In the genomic region with DNA sequence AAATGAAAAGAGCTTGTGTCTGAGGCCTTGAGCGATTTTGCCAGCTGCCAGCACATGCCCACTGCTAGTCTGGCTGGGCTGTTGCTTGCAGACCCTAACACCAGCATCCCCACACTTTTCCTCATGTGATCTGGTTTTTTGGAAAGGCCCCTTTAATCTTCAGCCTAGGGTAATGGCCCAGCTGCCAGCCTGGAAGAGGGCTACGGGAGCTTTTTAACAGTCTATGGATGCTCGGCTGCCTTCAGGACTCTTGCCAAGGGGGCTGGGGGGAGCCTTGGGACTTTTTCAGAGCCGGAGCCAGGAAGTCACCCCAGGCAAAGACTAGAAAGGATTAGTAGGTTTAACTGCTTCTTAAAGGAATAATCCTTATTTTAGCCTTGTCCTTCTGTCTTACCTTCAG, we compare ENCODE assay signal across 15 mouse cellular contexts. TPM values are rescaled to one million over a fixed set of nuclear protein-coding genes. Genes with fewer than 3 reads are reported as not detected.
DNase-seq lines count a peak whose midpoint lies in the region; ATAC-seq and TF ChIP-seq lines count a peak whose summit lies in the region.
"Had no signal": no experiment of that assay in that cellular context is flagged by ENCODE, and none has a peak within 500 bp of the region (broad histone marks: within the 10 kb centered on the region; RNA-seq: fewer than 3 reads in every experiment).

No protein-coding gene starts in this region.

- H3K79me2 ChIP-seq in CH12.LX (replicated peaks; ENCODE audit: control insufficient read depth, extremely low read depth, insufficient read depth, poor library complexity, severe bottlenecking) = no peaks in the 10 kb centered on the region

- H3K27ac ChIP-seq in CH12.LX (ENCODE audit: insufficient read depth, low read depth) = no peak overlapping the region
- H3K27ac ChIP-seq in forebrain, embryonic 14.5 days (ENCODE audit: low read depth, low read length) = peak overlapping the region; percentile 44; the same call in 1 of the 2 replicates
- peak overlapping the region; percentile 46; the same call in 1 of the 2 replicates for H3K27ac ChIP-seq in limb, embryonic 12.5 days

- TF ChIP-seq POLR2A in CH12.LX (IDR thresholded peaks at IDR 0.05; ENCODE audit: low read depth, low read length) = no peak

- 0 out of 4 replicates have a peak, but pooled peaks cover 0 to 4% of the 10 kb centered on the region in 2 experiments for H3K4me1 ChIP-seq in CH12.LX (ENCODE audit: control insufficient read depth in 1 of 2, insufficient read depth in 2 of 2)
- H3K4me1 ChIP-seq in forebrain, embryonic 14.5 days (ENCODE audit: control insufficient read depth, insufficient read depth, low read length) = peaks cover 6% of the 10 kb centered on the region; the same call in 1 of the 2 replicates
- H3K4me1 ChIP-seq in limb, embryonic 12.5 days (replicated peaks) = peaks cover 13% of the 10 kb centered on the region

- peaks cover 64% of the 10 kb centered on the region for H3K27me3 ChIP-seq in CH12.LX (replicated peaks)
- H3K27me3 ChIP-seq in forebrain, embryonic 14.5 days (replicated peaks; ENCODE audit: control insufficient read depth, insufficient read depth, low read length) = peaks cover 4% of the 10 kb centered on the region; the same call in 1 of the 2 replicates
- peaks cover 28% of the 10 kb centered on the region for H3K27me3 ChIP-seq in limb, embryonic 12.5 days

- H3K4me3 ChIP-seq in CH12.LX (replicated peaks in 1 of 3; ENCODE audit: low read depth in 2 of 3, low read length in 2 of 3, poor library complexity in 1 of 3) = no peak overlapping the region
- H3K4me3 ChIP-seq in forebrain, embryonic 14.5 days (ENCODE audit: low read depth, low read length) = no peak overlapping the region
- no peak overlapping the region for H3K4me3 ChIP-seq in limb, embryonic 12.5 days (replicated peaks)

- no peak for TF ChIP-seq EP300 in CH12.LX (IDR thresholded peaks at IDR 0.05; ENCODE audit: low read length)

- no peak for TF ChIP-seq RAD21 in CH12.LX (IDR thresholded peaks at IDR 0.05; ENCODE audit: low read depth, low read length)

- 0 out of 2 replicates have a peak overlapping the region, but pooled peaks have one; percentile 14 for H3K4me2 ChIP-seq in CH12.LX (ENCODE audit: insufficient read depth, low read depth, poor library complexity, severe bottlenecking)
- H3K4me2 ChIP-seq in forebrain, embryonic 14.5 days (ENCODE audit: low read length) = no peak overlapping the region
- peak overlapping the region; percentile 22; the same call in 1 of the 2 replicates for H3K4me2 ChIP-seq in limb, embryonic 12.5 days
- H3K4me2 ChIP-seq: lung, embryonic 14.5 days had no signal

- 21% methylated on average over 4 of the region's 4 CpGs for WGBS in forebrain, embryonic 14.5 days
- WGBS in limb, embryonic 12.5 days = 23% methylated on average over 4 of the region's 4 CpGs

- no peaks in the 10 kb centered on the region for H3K9me3 ChIP-seq in CH12.LX (replicated peaks; ENCODE audit: low read length)
- H3K9me3 ChIP-seq in forebrain, embryonic 14.5 days (replicated peaks; ENCODE audit: control insufficient read depth, low read length) = no peaks in the 10 kb centered on the region
- H3K9me3 ChIP-seq in limb, embryonic 12.5 days = no peaks in the 10 kb centered on the region

- no peak overlapping the region for H3K9ac ChIP-seq in CH12.LX (ENCODE audit: insufficient read depth, low read depth)
- H3K9ac ChIP-seq in forebrain, embryonic 14.5 days (ENCODE audit: low read length) = peak overlapping the region; percentile 29; the same call in 1 of the 2 replicates
- no peak overlapping the region for H3K9ac ChIP-seq in limb, embryonic 12.5 days (replicated peaks)
- H3K9ac ChIP-seq: lung, embryonic 14.5 days had no signal

- no peaks in the 10 kb centered on the region for H3K36me3 ChIP-seq in CH12.LX (replicated peaks in 1 of 2; ENCODE audit: control insufficient read depth in 1 of 2, insufficient read depth in 1 of 2, low read length in 1 of 2)
- H3K36me3 ChIP-seq in forebrain, embryonic 14.5 days (ENCODE audit: control insufficient read depth, insufficient read depth, low read length) = no peaks in the 10 kb centered on the region
- H3K36me3 ChIP-seq in limb, embryonic 12.5 days = no peaks in the 10 kb centered on the region

- DNase-seq in cerebellum, postnatal 10 days = peak; percentile 82 to 89
- DNase-seq in cerebellum, adult 8-10 months = no peak
- no peak for DNase-seq in CH12.LX (ENCODE audit: extremely low read depth)
- peak; percentile 54 for DNase-seq in forebrain, embryonic 14.5 days (ENCODE audit: low spot score)
- DNase-seq in adrenal gland, postnatal 10 days = no peak
- no peak for DNase-seq in spleen, postnatal 36 days (ENCODE audit: low spot score in 2 of 2)
- no peak for DNase-seq in kidney, adult 8-10 months
- DNase-seq: cerebellum, adult 18-20 months; kidney, postnatal 25 days; lung, embryonic 14.5 days; right cerebral cortex, postnatal 4 days had no signal

- dilution Hi-C loops in CH12.LX (cut with MboI; ENCODE audit: extremely low pct_ligation_motif_present, extremely low pct_unique_long_range_greater_than_20kb, low sequenced_read_pairs) = no loop called here

- in situ Hi-C loops in CH12.LX (cut with MboI; ENCODE audit: low pct_ligation_motif_present, low pct_unique_long_range_greater_than_20kb, low sequenced_read_pairs) = no loop called here

- ATAC-seq in forebrain, embryonic 14.5 days = peak; percentile 57; the same call in 1 of the 2 replicates
- no peak for ATAC-seq in limb, embryonic 12.5 days (ENCODE audit: insufficient number of reproducible peaks, insufficient read depth, low FRiP score, low TSS enrichment, low read depth)
- ATAC-seq: intestine, embryonic 16.5 days had no signal

- TF ChIP-seq CTCF in CH12.LX (conservative IDR thresholded peaks at IDR 0.05 in 1 of 2, IDR thresholded peaks at IDR 0.05 in 1 of 2; ENCODE audit: low read depth in 2 of 2, low read length in 2 of 2) = no peak

TF ChIP-seq in CH12.LX, 34 proteins besides CTCF, POLR2A, EP300 and RAD21:
- TF ChIP-seq ETS1 (conservative IDR thresholded peaks at IDR 0.05; ENCODE audit: low read depth, low read length) (no peak), TBP (conservative IDR thresholded peaks at IDR 0.05; ENCODE audit: low read depth, low read length) (no peak)

RNA-seq across cellular contexts. Expression of gene 1110017D15Rik, which starts 3.8 kb away (rescaled TPM):
- total RNA-seq in CH12.LX (2012; rRNA removed) (not detected in 2 replicates), CH12.LX (2014; rRNA removed) (not detected in 2 replicates)
- polyA plus RNA-seq in CH12.LX (2012; ENCODE audit: insufficient read length, low read depth) = not detected in 2 replicates
- 10.5 and 11.1 TPM in 2 replicates for polyA plus RNA-seq in forebrain, embryonic 14.5 days (2014; fragmentation: Nextera tagmentation; extraction: Ambion mirVana)
- polyA plus RNA-seq in limb, embryonic 12.5 days (2016; fragmentation: Nextera tagmentation; extraction: Ambion mirVana) = 1.5 TPM in 2 replicates
- under 1 TPM in 1 of 2 experiments, not detected in 1; 0.45 TPM for total RNA-seq in adrenal gland, postnatal 10 days (2021)
- total RNA-seq: granulocyte monocyte progenitor cell, adult 5-6 weeks; megakaryocyte, adult 5-6 weeks had no signal

RNA-seq across cellular contexts. Expression of gene AI464131, which starts 10.4 kb away (rescaled TPM):
- total RNA-seq in CH12.LX (2012; rRNA removed) (0.04 TPM in 2 replicates), CH12.LX (2014; rRNA removed) (not detected in 2 replicates)
- 0.10 TPM in 1 of 2 replicates, not detected in the other for polyA plus RNA-seq in CH12.LX (2012; ENCODE audit: insufficient read length, low read depth)
- polyA plus RNA-seq in forebrain, embryonic 14.5 days (2014; fragmentation: Nextera tagmentation; extraction: Ambion mirVana) = 2.4 and 2.6 TPM in 2 replicates
- polyA plus RNA-seq in limb, embryonic 12.5 days (2016; fragmentation: Nextera tagmentation; extraction: Ambion mirVana) = 2.3 and 3.1 TPM in 2 replicates
- total RNA-seq in adrenal gland, postnatal 10 days (2021) = 10 to 100 TPM; 13.3 to 17.4 TPM
- total RNA-seq: granulocyte monocyte progenitor cell, adult 5-6 weeks had no signal

RNA-seq across cellular contexts. Expression of gene Nudt2, which starts 48.4 kb away (rescaled TPM):
- 26.5 and 27.9 TPM in 2 replicates for total RNA-seq in CH12.LX (2012; rRNA removed)
- 40.2 and 47.1 TPM in 2 replicates for total RNA-seq in CH12.LX (2014; rRNA removed)
- 21.7 and 23.2 TPM in 2 replicates for polyA plus RNA-seq in CH12.LX (2012; ENCODE audit: insufficient read length, low read depth)
- polyA plus RNA-seq in forebrain, embryonic 14.5 days (2014; fragmentation: Nextera tagmentation; extraction: Ambion mirVana) = 80.2 and 82.0 TPM in 2 replicates
- polyA plus RNA-seq in limb, embryonic 12.5 days (2016; fragmentation: Nextera tagmentation; extraction: Ambion mirVana) = 49.9 and 50.1 TPM in 2 replicates
- 10 to 100 TPM; 30.2 to 30.9 TPM for total RNA-seq in adrenal gland, postnatal 10 days (2021)

RNA-seq across cellular contexts. Expression of gene Kif24, which starts 48.6 kb away (rescaled TPM):
- total RNA-seq in CH12.LX (2012; rRNA removed) (8.6 and 9.1 TPM in 2 replicates), CH12.LX (2014; rRNA removed) (5.5 and 6.4 TPM in 2 replicates)
- polyA plus RNA-seq in CH12.LX (2012; ENCODE audit: insufficient read length, low read depth) = 7.9 and 8.4 TPM in 2 replicates
- 3.0 and 4.1 TPM in 2 replicates for polyA plus RNA-seq in forebrain, embryonic 14.5 days (2014; fragmentation: Nextera tagmentation; extraction: Ambion mirVana)
- 11.6 and 11.7 TPM in 2 replicates for polyA plus RNA-seq in limb, embryonic 12.5 days (2016; fragmentation: Nextera tagmentation; extraction: Ambion mirVana)
- 1 to 10 TPM; 2.8 to 4.5 TPM for total RNA-seq in adrenal gland, postnatal 10 days (2021)

RNA-seq across cellular contexts. Expression of gene Fam219a, which starts 56.0 kb away (rescaled TPM):
- total RNA-seq in CH12.LX (2012; rRNA removed) (1.2 and 1.6 TPM in 2 replicates), CH12.LX (2014; rRNA removed) (0.11 and 0.20 TPM in 2 replicates)
- polyA plus RNA-seq in CH12.LX (2012; ENCODE audit: insufficient read length, low read depth) = 1.5 and 1.8 TPM in 2 replicates
- polyA plus RNA-seq in forebrain, embryonic 14.5 days (2014; fragmentation: Nextera tagmentation; extraction: Ambion mirVana) = 10.4 and 11.3 TPM in 2 replicates
- 2.0 and 2.4 TPM in 2 replicates for polyA plus RNA-seq in limb, embryonic 12.5 days (2016; fragmentation: Nextera tagmentation; extraction: Ambion mirVana)
- total RNA-seq in adrenal gland, postnatal 10 days (2021) = 10 to 100 TPM; 18.8 to 23.5 TPM

Comparison
In these comparisons a context has a peak if more than half of its experiments do, and no peak if none do; other contexts are left out.
1. DNase-seq: peak in cerebellum, postnatal 10 days (2 of 2) and forebrain, embryonic 14.5 days (single experiment); none in cerebellum, adult 8-10 months (single experiment), CH12.LX (single experiment), adrenal gland, postnatal 10 days (single experiment), spleen, postnatal 36 days (0 of 2) and kidney, adult 8-10 months (0 of 2).